ENCODE assay signal across 14 mouse cellular contexts in the genomic region with DNA sequence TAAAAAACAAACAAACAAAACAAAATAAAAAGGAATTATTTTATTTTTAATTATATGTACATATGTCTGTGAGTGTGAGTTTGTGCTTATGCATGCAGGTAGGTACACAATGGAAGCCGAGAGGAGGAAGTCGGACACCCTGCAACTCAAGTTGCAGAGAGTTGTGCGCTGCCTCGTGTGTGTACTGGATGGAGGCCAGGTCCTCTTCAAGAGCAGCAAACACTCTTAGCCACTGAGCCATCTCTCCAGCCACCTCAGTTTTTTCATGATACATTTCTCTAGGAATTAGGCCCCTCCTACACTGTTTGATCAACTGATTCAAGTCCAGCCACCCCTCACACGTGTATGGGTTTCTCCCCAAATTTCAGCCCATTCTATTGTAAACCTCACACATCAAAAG.
"Had no signal": no experiment of that assay in that cellular context is flagged by ENCODE, and none has a peak within 500 bp of the region (broad histone marks: within the 10 kb centered on the region; RNA-seq: fewer than 3 reads in every experiment).

No protein-coding gene starts in this region.

- DNase-seq: kidney, adult 11 months; kidney, postnatal 14 days; liver; liver, embryonic 13.5 days; liver, postnatal 0 days; right cerebral cortex, postnatal 4 days; spleen, adult 18-20 months; thymus, postnatal 36 days had no signal

- H3K9me3 ChIP-seq: kidney, embryonic 15.5 days; limb, embryonic 12.5 days; liver, embryonic 13.5 days; midbrain, embryonic 13.5 days; neural tube, embryonic 15.5 days had no signal

- H3K9ac ChIP-seq: kidney, embryonic 15.5 days; limb, embryonic 12.5 days; liver, embryonic 13.5 days; liver, postnatal 0 days; midbrain, embryonic 13.5 days; neural tube, embryonic 15.5 days had no signal

- H3K36me3 ChIP-seq: kidney, embryonic 15.5 days; limb, embryonic 12.5 days; liver, embryonic 13.5 days; midbrain, embryonic 13.5 days; neural tube, embryonic 15.5 days had no signal

- H3K4me2 ChIP-seq: kidney, embryonic 15.5 days; limb, embryonic 12.5 days; liver, embryonic 13.5 days; midbrain, embryonic 13.5 days; neural tube, embryonic 15.5 days had no signal

- H3K4me1 ChIP-seq: kidney, embryonic 15.5 days; limb, embryonic 12.5 days; liver, embryonic 13.5 days; midbrain, embryonic 13.5 days; neural tube, embryonic 15.5 days had no signal

- H3K4me3 ChIP-seq: kidney, embryonic 15.5 days; layer of hippocampus, adult 2 months; limb, embryonic 12.5 days; liver, embryonic 13.5 days; midbrain, embryonic 13.5 days; myocyte; neural tube, embryonic 15.5 days had no signal

- H3K27ac ChIP-seq: kidney, embryonic 15.5 days; layer of hippocampus, adult 2 months; limb, embryonic 12.5 days; liver, embryonic 13.5 days; midbrain, embryonic 13.5 days; neural tube, embryonic 15.5 days had no signal

- ATAC-seq: liver, postnatal 0 days; midbrain, embryonic 13.5 days had no signal

- H3K27me3 ChIP-seq: kidney, embryonic 15.5 days; limb, embryonic 12.5 days; liver, embryonic 13.5 days; midbrain, embryonic 13.5 days; neural tube, embryonic 15.5 days had no signal
